Mouse (Mus musculus): ENCODE data around the gene Usp17lc. TPM values are rescaled to one million over a fixed set of nuclear protein-coding genes. Genes with fewer than 3 reads are reported as not detected.

Usp17lc gene
- not detected in 2 replicates for polyA plus RNA-seq (2021; fragmentation: Nextera tagmentation)
- long read RNA-seq, experiment 1: 0 reads
- long read RNA-seq, experiment 2: 0 reads

DNA sequence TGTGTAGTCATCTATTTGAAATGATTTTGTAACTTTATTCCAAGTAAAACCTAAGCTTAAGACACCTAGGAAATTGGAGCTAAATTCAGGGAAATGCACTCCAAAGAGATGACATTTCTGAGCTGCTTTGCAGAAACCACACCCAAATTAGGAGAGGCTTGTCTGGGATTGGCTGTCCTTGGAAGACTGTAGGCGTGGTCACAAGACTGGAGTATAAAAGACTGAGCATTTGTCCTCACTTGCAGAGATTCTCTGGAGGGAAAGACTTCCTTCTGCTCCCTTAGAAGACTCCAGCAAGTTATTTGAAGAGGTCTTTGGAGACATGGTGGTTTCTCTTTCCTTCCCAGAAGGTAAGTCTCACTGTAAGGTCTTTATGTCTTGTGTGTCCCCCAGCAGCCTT is at the start of gene Usp17lc:
TSS of gene Usp17lc (plus strand) at position 301 of the 400 bp plus-strand sequence.

DNA sequence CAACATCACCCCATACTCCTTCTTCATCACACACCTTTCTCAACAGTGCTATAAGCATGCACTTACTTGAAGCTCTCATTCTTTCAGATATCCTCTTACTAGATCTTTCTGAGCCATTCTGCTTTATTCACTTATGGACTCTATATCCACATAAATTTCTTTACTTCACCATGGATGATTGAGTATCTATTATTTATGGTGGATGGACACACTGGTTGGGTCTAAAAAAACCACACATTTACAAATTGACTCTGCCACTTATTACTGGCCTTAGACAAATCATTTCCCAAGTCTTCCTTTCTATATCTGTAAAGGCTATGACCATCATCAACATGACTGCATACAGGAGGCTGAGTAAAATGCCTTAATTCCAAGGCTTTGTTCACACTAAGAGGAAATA is 28.8 kb upstream of the Usp17lc start, which contains the start of gene Olfr603:
TSS of gene Olfr603 (minus strand) at position 101 of the 400 bp plus-strand sequence.

DNA sequence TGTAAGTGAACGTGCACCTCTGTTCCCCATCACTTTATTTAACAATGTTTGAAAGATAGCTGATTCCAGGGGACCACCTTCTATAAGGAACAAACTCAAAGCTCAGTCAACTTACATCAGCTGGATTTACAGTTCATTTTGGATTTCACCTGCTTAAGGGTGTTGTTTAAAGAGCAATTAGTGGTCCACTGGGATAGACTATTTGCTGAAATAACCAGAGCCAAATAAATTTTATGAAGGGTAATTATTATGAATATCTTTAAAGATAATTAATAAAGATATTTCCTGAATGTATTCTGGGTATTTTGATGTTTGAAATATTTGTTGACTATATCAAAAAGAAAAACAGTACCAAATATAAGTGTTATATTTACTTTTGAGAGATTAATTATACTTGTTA is 30.5 kb downstream of the Usp17lc start, which contains the start of gene Olfr605:
TSS of gene Olfr605 (minus strand) at position 101 of the 400 bp plus-strand sequence.

DNA sequence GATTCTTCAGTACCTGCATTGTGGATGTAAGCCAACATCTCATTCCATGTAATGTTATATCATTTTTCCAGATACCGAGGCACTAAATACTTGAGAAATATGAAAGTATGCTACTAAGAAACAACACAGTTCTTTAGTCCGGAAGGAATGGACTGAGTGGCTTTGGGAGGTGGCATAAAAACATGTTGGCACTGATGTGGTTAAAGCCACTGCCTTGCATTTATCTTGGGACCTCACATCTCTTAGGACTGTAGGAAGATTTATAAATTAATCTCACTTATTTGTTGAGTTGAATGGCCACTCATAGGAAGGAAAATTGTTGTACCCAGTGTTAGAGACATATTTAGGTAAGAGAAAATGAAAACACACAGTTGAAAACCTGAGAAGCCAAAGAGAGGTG is 33.9 kb downstream of the Usp17lc start, which contains the start of gene Olfr606:
TSS of gene Olfr606 (plus strand) at position 301 of the 400 bp plus-strand sequence.

Small RNA genes within 50 kb of the gene (microRNA-seq; reads per million reads assigned to microRNA genes)
- gene Gm25774: not detected

Other genes with a start within 250 kb of the Usp17lc start
- not detected in 2 replicates for gene Olfr591, start 236.7 kb upstream of the Usp17lc start, polyA plus RNA-seq (2021; fragmentation: Nextera tagmentation)
- not detected in 2 replicates for gene Olfr592, start 230.3 kb upstream of the Usp17lc start, polyA plus RNA-seq (2021; fragmentation: Nextera tagmentation)
- gene Olfr593, start 203.2 kb upstream of the Usp17lc start, polyA plus RNA-seq (2021; fragmentation: Nextera tagmentation): not detected in 2 replicates
- gene Olfr594, start 198.1 kb upstream of the Usp17lc start, polyA plus RNA-seq (2021; fragmentation: Nextera tagmentation): not detected in 2 replicates
- not detected in 2 replicates for gene Usp17ld, start 162.6 kb upstream of the Usp17lc start, polyA plus RNA-seq (2021; fragmentation: Nextera tagmentation)
- not detected in 2 replicates for gene Olfr596, start 109.4 kb upstream of the Usp17lc start, polyA plus RNA-seq (2021; fragmentation: Nextera tagmentation)
- gene Olfr597, start 98.8 kb upstream of the Usp17lc start, polyA plus RNA-seq (2021; fragmentation: Nextera tagmentation): not detected in 2 replicates
- not detected in 2 replicates for gene Olfr598, start 91.5 kb upstream of the Usp17lc start, polyA plus RNA-seq (2021; fragmentation: Nextera tagmentation)
- gene Olfr599, start 79.2 kb upstream of the Usp17lc start, polyA plus RNA-seq (2021; fragmentation: Nextera tagmentation): not detected in 2 replicates
- gene Olfr600, start 65.4 kb upstream of the Usp17lc start, polyA plus RNA-seq (2021; fragmentation: Nextera tagmentation): not detected in 2 replicates
- not detected in 2 replicates for gene Olfr601, start 52.4 kb upstream of the Usp17lc start, polyA plus RNA-seq (2021; fragmentation: Nextera tagmentation)
- gene Olfr603, start 28.9 kb upstream of the Usp17lc start, polyA plus RNA-seq (2021; fragmentation: Nextera tagmentation): not detected in 2 replicates
- not detected in 2 replicates for gene Olfr605, start 30.4 kb downstream of the Usp17lc start, polyA plus RNA-seq (2021; fragmentation: Nextera tagmentation)
- gene Olfr606, start 34.0 kb downstream of the Usp17lc start, polyA plus RNA-seq (2021; fragmentation: Nextera tagmentation): not detected in 2 replicates
- gene Olfr607, start 49.1 kb downstream of the Usp17lc start, polyA plus RNA-seq (2021; fragmentation: Nextera tagmentation): not detected in 2 replicates
- gene Olfr608, start 54.8 kb downstream of the Usp17lc start, polyA plus RNA-seq (2021; fragmentation: Nextera tagmentation): not detected in 2 replicates
- gene Olfr609, start 83.0 kb downstream of the Usp17lc start, polyA plus RNA-seq (2021; fragmentation: Nextera tagmentation): not detected in 2 replicates
- not detected in 2 replicates for gene Olfr610, start 97.0 kb downstream of the Usp17lc start, polyA plus RNA-seq (2021; fragmentation: Nextera tagmentation)
- not detected in 2 replicates for gene Olfr611, start 105.8 kb downstream of the Usp17lc start, polyA plus RNA-seq (2021; fragmentation: Nextera tagmentation)
- gene Olfr612, start 127.6 kb downstream of the Usp17lc start, polyA plus RNA-seq (2021; fragmentation: Nextera tagmentation): not detected in 2 replicates
- not detected in 2 replicates for gene Olfr613, start 133.0 kb downstream of the Usp17lc start, polyA plus RNA-seq (2021; fragmentation: Nextera tagmentation)
- gene Olfr615, start 141.0 kb downstream of the Usp17lc start, polyA plus RNA-seq (2021; fragmentation: Nextera tagmentation): not detected in 2 replicates
- not detected in 2 replicates for gene Olfr616, start 154.1 kb downstream of the Usp17lc start, polyA plus RNA-seq (2021; fragmentation: Nextera tagmentation)
- gene Olfr617, start 158.0 kb downstream of the Usp17lc start, polyA plus RNA-seq (2021; fragmentation: Nextera tagmentation): not detected in 2 replicates
- not detected in 2 replicates for gene Olfr618, start 175.0 kb downstream of the Usp17lc start, polyA plus RNA-seq (2021; fragmentation: Nextera tagmentation)
- not detected in 2 replicates for gene Olfr619, start 185.5 kb downstream of the Usp17lc start, polyA plus RNA-seq (2021; fragmentation: Nextera tagmentation)
- not detected in 2 replicates for gene Olfr620, start 197.5 kb downstream of the Usp17lc start, polyA plus RNA-seq (2021; fragmentation: Nextera tagmentation)
- not detected in 2 replicates for gene Olfr622, start 227.6 kb downstream of the Usp17lc start, polyA plus RNA-seq (2021; fragmentation: Nextera tagmentation)
- not detected in 2 replicates for gene Olfr623, start 248.6 kb downstream of the Usp17lc start, polyA plus RNA-seq (2021; fragmentation: Nextera tagmentation)

Measured in layer of hippocampus, adult 6 months (tissue).